Mouse (Mus musculus) stomach, postnatal 0 days (tissue): ENCODE measurements around the gene Gsto2.
A peak's percentile ranks its signal among the peaks of the same experiment; 100 is the strongest.

Experiments used
- CTCF ChIP-seq: IDR thresholded peaks from 2 replicates; pipeline ENCODE4 v1.5.1; 2016; ENCODE audit warnings: antibody characterized with exemption, low read depth, mild to moderate bottlenecking, moderate library complexity
- EP300 ChIP-seq: optimal IDR thresholded peaks from 2 replicates; pipeline ENCODE3; 2016; ENCODE audit warnings: antibody characterized with exemption

DNA sequence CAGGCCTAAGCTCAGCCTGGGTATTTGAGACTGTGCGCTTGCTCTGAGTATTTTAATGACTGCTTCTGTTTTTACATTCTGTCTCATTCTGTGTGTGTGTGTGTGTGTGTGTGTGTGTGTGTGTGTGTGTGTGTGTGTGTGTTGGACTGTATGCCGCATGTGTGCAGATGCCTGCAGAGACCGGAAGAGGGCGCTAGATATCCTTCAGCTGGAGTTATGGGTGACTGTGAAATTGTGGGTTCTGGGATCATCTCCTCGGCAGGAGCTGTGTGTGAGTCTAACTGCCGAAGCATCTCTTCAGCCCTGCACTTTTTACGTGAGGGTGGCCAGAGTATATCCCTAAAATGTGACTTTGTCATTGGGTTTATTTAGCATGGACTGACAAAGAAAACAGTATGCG is 34.2 kb upstream of the Gsto2 start:
- TF ChIP-seq CTCF (peak; percentile 8; the same call in 1 of the 2 replicates), EP300 (no peak)
